Comparison of ENCODE assay signal across 8 mouse cellular contexts in genomic region chr12:69372731-69373331, GRCm38 (mm10). TPM values are rescaled to one million over a fixed set of nuclear protein-coding genes. Genes with fewer than 3 reads are reported as not detected.
DNase-seq lines count a peak whose midpoint lies in the region; ATAC-seq and TF ChIP-seq lines count a peak whose summit lies in the region.

No protein-coding gene starts in this region.

- H3K27me3 ChIP-seq in forebrain, embryonic 16.5 days (replicated peaks; ENCODE audit: control insufficient read depth, insufficient read depth, low read length), result no peaks in the 10 kb centered on the region
- no peaks in the 10 kb centered on the region for H3K27me3 ChIP-seq in hindbrain, embryonic 11.5 days (ENCODE audit: control insufficient read depth, insufficient read depth, low read length)
- no peaks in the 10 kb centered on the region for H3K27me3 ChIP-seq in liver, embryonic 11.5 days (replicated peaks; ENCODE audit: control insufficient read depth, insufficient read depth, low read length)

- TF ChIP-seq CTCF in left cerebral cortex, adult 2 months (IDR thresholded peaks at IDR 0.05), result no peak

- ATAC-seq in forebrain, embryonic 16.5 days, result peak; percentile 8; the same call in 1 of the 2 replicates
- peak; percentile 23 for ATAC-seq in hindbrain, embryonic 11.5 days (ENCODE audit: low FRiP score)
- ATAC-seq in liver, embryonic 11.5 days (replicated peaks; ENCODE audit: low FRiP score), result peak; percentile 3; the same call in 1 of the 2 replicates
- 0 out of 2 replicates have a peak, but pooled peaks have one; percentile 4 for ATAC-seq in monocyte, adult 5-6 weeks (replicated peaks; ENCODE audit: insufficient number of reproducible peaks, low FRiP score, low TSS enrichment, poor library complexity, severe bottlenecking)
- no peak for ATAC-seq in CD4-positive, CD25-positive, alpha-beta regulatory T cell, adult 4 months

- H3K9ac ChIP-seq in forebrain, embryonic 16.5 days (replicated peaks; ENCODE audit: low read depth, low read length), result peak overlapping the region; percentile 94
- H3K9ac ChIP-seq in hindbrain, embryonic 11.5 days (ENCODE audit: low read depth, low read length), result peak overlapping the region; percentile 97
- H3K9ac ChIP-seq in liver, embryonic 11.5 days (ENCODE audit: low read depth, low read length), result peak overlapping the region; percentile 99

- DNase-seq in left cerebral cortex, adult 2 months (ENCODE audit: extremely low spot score in 1 of 2, low spot score in 2 of 2), result peak; percentile 11 to 20
- no peak for DNase-seq in left cerebral cortex, adult 11 months (ENCODE audit: low spot score)
- DNase-seq in adrenal gland, postnatal 14 days, result peak; percentile 23
- peak; percentile 53 for DNase-seq in hindbrain, embryonic 11.5 days (ENCODE audit: low spot score)
- peak; percentile 68 for DNase-seq in liver, embryonic 11.5 days (ENCODE audit: low spot score)

- peak overlapping the region; percentile 95 for H3K4me2 ChIP-seq in forebrain, embryonic 16.5 days (ENCODE audit: low read length)
- peak overlapping the region; percentile 84 for H3K4me2 ChIP-seq in hindbrain, embryonic 11.5 days (replicated peaks; ENCODE audit: low read depth, low read length)
- peak overlapping the region; percentile 95 for H3K4me2 ChIP-seq in liver, embryonic 11.5 days

- intact Hi-C loops in left cerebral cortex, adult 2 months (cut with DNase I), result loop anchor here (1.0 to 5.0 kb wide), 3 partner anchors 84 to 210 kb away; partner anchors contain the start of gene Vcpkmt

- peak overlapping the region; percentile 96 for H3K27ac ChIP-seq in left cerebral cortex, adult 2 months
- peak overlapping the region; percentile 94 for H3K27ac ChIP-seq in forebrain, embryonic 16.5 days (ENCODE audit: low read length)
- peak overlapping the region; percentile 71 for H3K27ac ChIP-seq in hindbrain, embryonic 11.5 days (ENCODE audit: low read depth, low read length)
- peak overlapping the region; percentile 92 for H3K27ac ChIP-seq in liver, embryonic 11.5 days (ENCODE audit: low read depth, low read length)

- no peaks in the 10 kb centered on the region for H3K9me3 ChIP-seq in forebrain, embryonic 16.5 days (ENCODE audit: control insufficient read depth, low read length)
- H3K9me3 ChIP-seq in hindbrain, embryonic 11.5 days (ENCODE audit: control insufficient read depth, low read length), result no peaks in the 10 kb centered on the region
- no peaks in the 10 kb centered on the region for H3K9me3 ChIP-seq in liver, embryonic 11.5 days (ENCODE audit: control insufficient read depth, low read length)

- H3K4me1 ChIP-seq in forebrain, embryonic 16.5 days (replicated peaks; ENCODE audit: control insufficient read depth, insufficient read depth, low read length), result peaks cover 22% of the 10 kb centered on the region
- no peaks in the 10 kb centered on the region for H3K4me1 ChIP-seq in hindbrain, embryonic 11.5 days (replicated peaks; ENCODE audit: control insufficient read depth, insufficient read depth, low read length)
- peaks cover 10% of the 10 kb centered on the region for H3K4me1 ChIP-seq in liver, embryonic 11.5 days (replicated peaks; ENCODE audit: control insufficient read depth, insufficient read depth, low read length)

- no peaks in the 10 kb centered on the region for H3K36me3 ChIP-seq in forebrain, embryonic 16.5 days (ENCODE audit: control insufficient read depth, insufficient read depth)
- H3K36me3 ChIP-seq in hindbrain, embryonic 11.5 days (ENCODE audit: control insufficient read depth, insufficient read depth, low read length), result no peaks in the 10 kb centered on the region
- peaks cover 2% of the 10 kb centered on the region for H3K36me3 ChIP-seq in liver, embryonic 11.5 days (ENCODE audit: control insufficient read depth, insufficient read depth, low read length)

- H3K4me3 ChIP-seq in left cerebral cortex, adult 2 months, result peak overlapping the region; percentile 100
- H3K4me3 ChIP-seq in forebrain, embryonic 16.5 days (replicated peaks; ENCODE audit: low read length), result peak overlapping the region; percentile 87
- H3K4me3 ChIP-seq in hindbrain, embryonic 11.5 days (ENCODE audit: low read depth, low read length), result peak overlapping the region; percentile 99
- H3K4me3 ChIP-seq in liver, embryonic 11.5 days (ENCODE audit: low read depth, low read length), result peak overlapping the region; percentile 96

- under 1% methylated on average over 42 of the region's 42 CpGs for WGBS in forebrain, embryonic 16.5 days
- under 1% methylated on average over 42 of the region's 42 CpGs for WGBS in hindbrain, embryonic 11.5 days
- under 1% methylated on average over 42 of the region's 42 CpGs for WGBS in liver, embryonic 11.5 days

RNA-seq across cellular contexts. Expression of gene Gm9887, which starts 0.6 kb away (rescaled TPM):
- 1 to 10 TPM; 1.2 TPM for total RNA-seq in left cerebral cortex, adult 2 months (2021)
- 1.2 TPM in 1 of 2 replicates, not detected in the other for total RNA-seq in adrenal gland, postnatal 14 days (2021)
- 0.62 TPM in 1 of 2 replicates, not detected in the other for polyA plus RNA-seq in forebrain, embryonic 16.5 days (2015; fragmentation: Nextera tagmentation; extraction: Ambion mirVana)
- 1.3 and 2.2 TPM in 2 replicates for polyA plus RNA-seq in hindbrain, embryonic 11.5 days (2014; fragmentation: Nextera tagmentation; extraction: Ambion mirVana)
- polyA plus RNA-seq in liver, embryonic 11.5 days (2014; fragmentation: Nextera tagmentation; extraction: Ambion mirVana), result 1.3 and 1.7 TPM in 2 replicates
- not detected in 3 replicates for total RNA-seq in monocyte, adult 5-6 weeks (2017)
- polyA plus RNA-seq in CD4-positive, CD25-positive, alpha-beta regulatory T cell, adult 4 months (2017; shearing (Covaris generic)), result under 1 TPM in 1 of 2 experiments, not detected in 1; 0.54 TPM

RNA-seq across cellular contexts. Expression of gene Arf6, which starts 0.9 kb away (rescaled TPM):
- total RNA-seq in left cerebral cortex, adult 2 months (2021), result 10 to 100 TPM; 56.8 to 58.9 TPM
- 111 and 117 TPM in 2 replicates for total RNA-seq in adrenal gland, postnatal 14 days (2021)
- 22.2 and 27.6 TPM in 2 replicates for polyA plus RNA-seq in forebrain, embryonic 16.5 days (2015; fragmentation: Nextera tagmentation; extraction: Ambion mirVana)
- polyA plus RNA-seq in hindbrain, embryonic 11.5 days (2014; fragmentation: Nextera tagmentation; extraction: Ambion mirVana), result 47.4 and 49.9 TPM in 2 replicates
- polyA plus RNA-seq in liver, embryonic 11.5 days (2014; fragmentation: Nextera tagmentation; extraction: Ambion mirVana), result 65.1 and 68.1 TPM in 2 replicates
- total RNA-seq in monocyte, adult 5-6 weeks (2017), result 213 to 230 TPM (median 223 TPM) in 3 replicates
- 10 to 100 TPM; 27.8 to 79.0 TPM for polyA plus RNA-seq in CD4-positive, CD25-positive, alpha-beta regulatory T cell, adult 4 months (2017; shearing (Covaris generic))

RNA-seq across cellular contexts. Expression of gene Nemf, which starts 15.9 kb away (rescaled TPM):
- 10 to 100 TPM; 46.3 to 53.7 TPM for total RNA-seq in left cerebral cortex, adult 2 months (2021)
- 39.1 and 45.4 TPM in 2 replicates for total RNA-seq in adrenal gland, postnatal 14 days (2021)
- polyA plus RNA-seq in forebrain, embryonic 16.5 days (2015; fragmentation: Nextera tagmentation; extraction: Ambion mirVana), result 87.6 and 94.4 TPM in 2 replicates
- polyA plus RNA-seq in hindbrain, embryonic 11.5 days (2014; fragmentation: Nextera tagmentation; extraction: Ambion mirVana), result 90.2 and 108 TPM in 2 replicates
- polyA plus RNA-seq in liver, embryonic 11.5 days (2014; fragmentation: Nextera tagmentation; extraction: Ambion mirVana), result 74.7 and 81.7 TPM in 2 replicates
- 89.6 to 137 TPM (median 117 TPM) in 3 replicates for total RNA-seq in monocyte, adult 5-6 weeks (2017)
- polyA plus RNA-seq in CD4-positive, CD25-positive, alpha-beta regulatory T cell, adult 4 months (2017; shearing (Covaris generic)), result 100 to 1,000 TPM; 163 to 169 TPM
